Mouse (Mus musculus) MEL-GATA-1-ER (cell line): ENCODE data around the gene Fgf14.
"Not testable (repeated sequence)": the region's sequence is repeated elsewhere in the genome, so short reads cannot be mapped to it uniquely, and the experiment has no call there.

Experiments used
- DNase-seq: peaks from one replicate; pipeline ENCODE4 v3.0.0-alpha.2; 2012; ENCODE audit warnings: low read depth; ENCODE audit errors: extremely low read depth

Fgf14 gene

DNA sequence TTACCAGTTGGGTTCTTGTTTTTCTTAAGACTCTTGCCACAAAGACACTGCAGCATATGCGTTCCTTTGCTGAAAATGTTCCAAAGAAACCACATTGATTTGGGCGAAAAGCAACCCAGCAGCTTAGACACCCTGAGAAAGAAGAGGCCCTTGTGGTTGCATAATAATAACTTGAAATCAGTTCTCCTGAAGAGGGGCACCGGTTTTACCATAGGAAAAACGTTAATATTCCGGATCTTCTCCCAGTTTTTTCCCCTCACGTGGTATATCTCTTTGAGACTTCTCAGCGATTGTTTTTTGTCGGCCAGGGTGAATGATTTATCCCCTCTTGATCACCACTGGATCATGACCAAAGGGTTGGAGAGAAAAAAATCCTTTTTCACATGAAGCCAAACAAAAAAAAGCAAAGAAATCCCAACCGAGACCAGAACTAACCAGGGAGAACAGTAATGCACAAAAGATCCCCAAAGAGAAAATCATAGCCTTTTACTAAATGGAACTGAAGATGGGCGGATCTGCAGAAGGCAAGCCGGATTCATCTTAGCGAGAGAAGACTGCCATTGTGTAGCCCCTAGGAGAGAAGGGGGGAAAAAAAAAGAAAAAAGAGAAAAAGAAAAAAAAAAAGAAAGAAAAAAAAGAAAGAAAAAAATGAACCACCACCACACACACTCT is at the start of gene Fgf14:
Gene Fgf14, minus strand, starts transcription at position 622 of the 672 bp plus-strand sequence.
- DNase-seq = no peak

DNA sequence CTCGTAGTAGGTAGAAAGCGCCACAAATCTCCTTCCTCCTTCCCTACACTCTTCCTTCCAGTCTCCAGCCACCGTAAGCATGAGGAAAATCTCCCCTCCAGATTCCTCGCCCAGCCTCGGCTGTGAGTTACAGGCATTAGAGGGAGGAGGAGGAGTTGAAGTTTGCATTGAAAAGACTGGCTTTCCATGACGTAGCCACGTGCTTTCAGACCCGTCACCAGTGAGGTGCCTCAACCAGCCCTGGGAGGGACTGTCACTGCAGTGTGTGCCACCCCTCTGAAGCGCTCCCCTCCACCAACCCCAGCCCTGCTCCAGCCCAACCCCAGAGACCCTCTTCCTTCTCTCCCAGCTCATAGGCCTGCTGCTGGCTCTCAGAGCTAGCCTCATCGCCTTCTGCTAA is 452 bp upstream of the Fgf14 start:
- DNase-seq = no peak

DNA sequence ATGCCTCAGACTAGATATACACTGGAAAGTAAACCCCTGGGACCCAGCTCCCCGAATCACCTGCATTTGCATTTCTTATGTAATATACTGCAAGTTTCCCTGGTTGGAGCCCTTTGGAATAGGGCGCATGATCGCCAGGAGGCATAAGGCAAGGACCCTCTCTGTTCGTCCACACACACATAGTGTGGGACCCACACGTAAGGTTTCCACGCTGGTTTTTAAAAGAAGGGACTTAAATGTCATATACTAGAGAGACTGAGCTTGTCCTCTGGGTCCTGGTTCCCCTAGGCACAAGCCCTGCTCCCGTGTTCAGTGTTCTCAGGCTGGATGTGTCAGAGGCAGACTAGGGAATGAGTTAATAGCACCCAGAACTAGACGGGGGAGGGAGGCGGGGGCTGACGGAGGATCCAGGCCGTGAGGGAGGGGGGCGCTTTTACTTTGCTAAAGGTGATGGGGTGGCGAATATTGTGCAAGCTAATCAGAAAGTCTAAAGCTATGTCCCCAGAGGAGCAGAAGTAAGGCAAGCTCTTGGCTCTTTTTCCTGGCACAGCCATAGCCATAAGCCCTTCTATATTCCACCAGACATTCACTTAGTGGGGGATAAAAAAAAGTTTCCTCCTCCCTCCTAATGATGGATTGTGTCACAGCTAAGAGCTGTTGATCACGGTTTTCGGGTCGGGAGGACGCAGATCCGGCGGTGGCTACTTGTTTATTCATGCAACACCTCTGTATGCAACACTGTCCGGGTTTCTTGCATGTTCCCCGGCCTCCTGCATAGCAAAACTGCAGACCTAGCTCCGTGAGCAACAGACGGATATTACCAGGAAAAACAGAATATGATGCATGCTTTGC is 1.0 kb downstream of the Fgf14 start:
- no peak for DNase-seq

DNA sequence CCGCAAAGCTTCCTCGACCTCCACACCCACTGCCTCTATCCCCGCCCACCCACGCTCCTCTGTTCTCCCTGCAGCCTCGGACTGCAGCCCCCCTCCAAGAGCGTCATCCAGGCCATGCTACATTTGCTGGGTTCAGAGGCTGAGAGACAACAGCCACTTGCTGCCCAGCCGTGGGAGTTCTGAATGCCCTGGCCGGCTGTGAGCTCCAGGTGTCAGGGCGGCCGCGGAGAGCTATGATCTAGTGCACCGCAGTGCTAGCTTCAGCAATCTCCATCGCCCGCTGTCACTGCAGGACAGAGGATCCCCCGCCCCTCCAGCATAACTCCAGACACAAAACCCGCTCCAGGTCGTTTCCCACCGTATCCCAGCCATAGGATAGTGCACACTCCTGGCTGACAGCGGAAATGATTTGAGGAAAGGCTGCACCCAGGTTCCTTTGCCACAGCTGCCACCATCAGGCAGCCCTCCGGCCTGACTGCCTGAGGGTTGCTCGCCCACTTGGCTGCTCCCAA is 1.7 kb downstream of the Fgf14 start:
- no peak for DNase-seq

DNA sequence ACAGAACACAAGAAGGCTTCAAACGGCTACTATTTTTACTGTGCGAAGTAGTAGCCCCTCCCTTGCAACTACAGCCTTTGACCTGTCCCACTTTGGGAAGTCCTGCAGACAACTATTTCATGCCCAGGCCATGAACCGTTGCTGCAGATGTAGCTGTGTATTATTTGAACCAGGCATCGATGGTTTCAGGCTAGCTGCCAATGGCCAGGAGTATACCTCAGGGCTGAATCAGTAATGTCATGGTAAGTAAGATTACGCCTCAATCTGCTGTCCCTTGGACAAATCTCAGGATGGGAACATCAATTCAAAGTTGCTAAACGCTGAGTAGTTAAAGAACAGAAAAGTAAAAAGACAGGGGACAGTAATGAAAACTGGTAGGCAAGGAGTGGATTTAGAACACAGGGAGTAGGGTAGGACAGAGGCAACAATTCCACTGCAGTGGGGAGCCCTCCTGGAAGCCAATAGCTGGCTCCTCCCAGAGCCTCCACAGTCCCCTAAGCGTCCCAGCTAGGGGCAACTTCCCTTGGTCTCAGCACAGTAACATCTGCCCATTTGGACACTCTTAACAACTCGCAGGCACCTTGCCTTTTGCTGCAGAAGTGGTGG is 2.3 kb downstream of the Fgf14 start:
- DNase-seq = no peak

DNA sequence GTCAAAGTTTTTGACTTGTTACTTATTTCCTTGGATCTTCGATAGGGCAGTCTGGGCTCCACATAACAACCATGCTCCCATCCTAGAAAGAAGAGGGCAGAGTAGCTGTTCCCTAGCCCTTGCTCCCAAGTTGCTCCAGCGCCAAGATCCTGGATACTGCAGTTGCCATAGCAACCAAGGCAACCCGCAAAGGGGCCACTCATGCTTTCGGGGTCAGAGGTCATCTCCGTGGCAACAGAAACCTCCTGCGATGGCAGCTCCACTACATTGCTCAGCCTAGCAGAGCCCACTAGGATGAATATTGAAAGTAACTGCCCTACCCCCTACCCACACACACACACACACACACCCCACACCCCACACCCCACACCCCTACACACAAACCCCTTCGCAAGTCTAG is 7.2 kb downstream of the Fgf14 start:
- DNase-seq = no peak

DNA sequence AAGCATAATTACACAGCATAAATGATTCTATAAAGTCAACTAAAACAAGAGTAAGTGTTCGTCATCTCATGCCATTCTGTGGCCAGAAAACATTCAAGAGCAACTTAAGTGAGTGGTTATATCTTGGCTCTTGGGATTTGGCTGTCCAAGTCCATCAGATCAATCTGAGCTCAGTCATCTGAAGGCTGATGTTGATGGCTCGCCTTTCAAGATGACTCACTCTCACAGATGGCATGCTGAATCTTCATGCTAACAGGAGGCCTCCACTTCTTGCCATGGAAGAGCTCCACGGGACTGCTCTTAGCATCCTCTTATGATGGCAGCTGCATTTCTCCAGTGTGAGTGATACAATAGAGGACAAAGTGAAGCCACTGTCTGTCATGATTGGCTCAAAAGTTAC is 34.1 kb downstream of the Fgf14 start:
- DNase-seq = no peak

DNA sequence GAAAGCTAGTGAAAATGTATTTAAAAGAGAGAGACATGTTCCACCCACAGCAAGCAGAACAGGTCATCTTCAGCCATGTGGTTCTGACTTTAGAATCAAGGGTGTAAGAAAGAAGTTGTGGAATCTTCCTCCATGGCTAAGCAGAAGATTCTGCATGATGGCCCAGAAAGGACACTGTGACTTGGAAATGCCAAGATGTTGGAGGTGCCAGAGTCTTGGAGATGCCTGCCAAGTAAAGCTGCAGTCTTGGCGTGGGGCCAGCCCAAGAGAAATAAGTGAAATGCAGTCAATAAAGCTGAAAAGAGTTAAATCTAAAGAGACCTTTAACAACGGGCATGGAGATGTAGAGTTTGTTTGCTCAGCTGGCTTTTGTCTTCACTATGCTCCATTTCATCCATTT is 42.0 kb downstream of the Fgf14 start:
- DNase-seq = no peak

DNA sequence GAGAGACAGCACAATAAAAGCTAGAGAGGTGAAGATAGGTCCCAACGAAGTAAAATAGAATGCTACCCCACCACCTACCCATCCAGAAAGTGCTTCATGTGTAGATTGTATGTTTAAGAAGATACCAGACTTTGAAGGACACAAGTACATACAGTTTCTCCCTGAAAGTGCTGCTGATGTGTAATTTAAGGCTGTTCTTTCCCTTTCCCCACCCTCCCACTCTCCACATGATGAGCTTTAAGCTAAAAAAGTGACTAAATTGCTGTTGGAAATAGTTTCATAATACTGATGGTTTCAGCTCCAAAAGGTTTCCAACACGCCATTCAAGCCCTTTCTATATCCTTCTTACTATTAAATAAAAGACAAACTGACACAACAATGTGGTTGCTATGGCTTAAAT is 63.5 kb downstream of the Fgf14 start:
- no peak for DNase-seq

DNA sequence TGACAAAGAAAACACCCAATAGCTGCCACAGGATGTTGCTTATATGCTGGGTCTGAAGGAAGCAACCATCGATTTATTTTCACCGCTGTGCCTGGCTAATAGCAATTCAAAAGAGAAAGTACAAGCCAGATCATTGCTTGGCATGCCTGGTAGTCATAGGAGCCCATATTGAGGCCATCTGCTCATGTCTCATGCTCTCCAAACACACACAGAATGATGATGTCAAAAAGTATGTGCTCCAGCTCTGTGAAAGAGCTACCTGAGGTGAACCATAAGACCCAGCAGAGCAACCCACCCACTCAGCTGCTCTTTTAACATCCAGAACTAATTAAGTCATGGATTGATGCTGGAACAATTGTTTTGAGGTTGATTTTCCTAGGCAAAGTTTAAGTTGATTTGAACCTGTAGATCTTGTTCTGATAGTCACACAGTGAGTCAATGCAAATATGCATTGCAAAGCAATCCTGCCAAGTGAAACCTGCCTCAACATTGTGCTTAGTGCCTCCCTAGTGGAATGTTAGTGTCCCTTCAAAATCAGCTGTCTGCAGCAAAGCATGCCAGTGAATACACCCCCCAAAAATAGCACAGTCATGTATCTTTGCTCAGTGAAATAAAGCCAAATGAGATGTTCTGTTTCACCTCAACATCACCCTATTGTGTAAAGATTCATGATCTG is 70.8 kb downstream of the Fgf14 start:
- no peak for DNase-seq

DNA sequence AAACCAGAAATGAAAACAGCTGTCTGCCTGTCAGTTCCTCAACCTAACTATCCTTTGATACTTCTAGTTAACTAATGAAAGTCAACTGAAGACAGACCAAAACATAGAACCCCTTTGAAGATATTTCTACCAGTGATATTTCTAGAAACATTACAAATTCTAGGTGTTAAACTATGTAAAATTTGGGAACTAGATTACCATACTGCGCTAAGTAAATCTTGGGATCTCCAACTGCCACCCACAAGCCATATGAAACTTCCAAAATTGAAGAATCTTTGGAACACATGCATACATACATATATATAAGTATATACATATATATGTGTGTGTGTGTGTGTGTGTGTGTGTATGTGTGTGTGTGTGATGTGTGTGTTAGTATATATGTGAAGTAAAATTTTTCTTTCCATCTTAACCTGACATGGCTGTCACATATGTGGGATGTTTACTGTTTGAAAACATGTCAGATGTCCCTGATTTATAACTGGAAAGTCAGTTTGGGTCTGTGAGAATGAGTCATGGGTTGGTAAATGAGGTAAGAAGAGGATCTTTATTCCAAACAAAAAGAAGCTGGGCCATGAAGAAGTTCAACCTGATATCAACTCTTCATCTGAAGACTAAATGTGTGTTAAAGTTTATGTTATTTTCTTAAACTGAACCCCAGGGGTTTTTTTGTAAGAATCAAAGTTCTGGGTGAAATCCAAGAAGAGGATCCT is 71.7 kb downstream of the Fgf14 start:
- DNase-seq = no peak

DNA sequence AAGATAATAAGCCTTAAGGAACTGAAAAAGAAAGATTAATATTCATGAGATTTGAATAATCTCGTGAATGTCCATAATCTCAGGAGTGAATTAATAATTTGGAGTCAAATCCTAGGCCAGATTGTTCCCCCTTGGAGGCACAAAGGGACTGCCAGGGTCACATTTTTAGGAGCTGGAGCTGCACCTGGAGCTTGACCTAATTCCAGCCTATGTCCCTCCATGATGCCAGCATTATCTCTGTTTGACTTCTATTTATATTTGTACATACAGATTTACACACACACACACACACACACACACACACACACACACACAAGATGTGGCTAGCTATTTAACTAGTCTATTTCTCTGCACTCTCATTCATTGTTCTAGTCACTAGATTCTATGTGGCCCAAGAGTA is 100.4 kb downstream of the Fgf14 start:
- DNase-seq = no peak

DNA sequence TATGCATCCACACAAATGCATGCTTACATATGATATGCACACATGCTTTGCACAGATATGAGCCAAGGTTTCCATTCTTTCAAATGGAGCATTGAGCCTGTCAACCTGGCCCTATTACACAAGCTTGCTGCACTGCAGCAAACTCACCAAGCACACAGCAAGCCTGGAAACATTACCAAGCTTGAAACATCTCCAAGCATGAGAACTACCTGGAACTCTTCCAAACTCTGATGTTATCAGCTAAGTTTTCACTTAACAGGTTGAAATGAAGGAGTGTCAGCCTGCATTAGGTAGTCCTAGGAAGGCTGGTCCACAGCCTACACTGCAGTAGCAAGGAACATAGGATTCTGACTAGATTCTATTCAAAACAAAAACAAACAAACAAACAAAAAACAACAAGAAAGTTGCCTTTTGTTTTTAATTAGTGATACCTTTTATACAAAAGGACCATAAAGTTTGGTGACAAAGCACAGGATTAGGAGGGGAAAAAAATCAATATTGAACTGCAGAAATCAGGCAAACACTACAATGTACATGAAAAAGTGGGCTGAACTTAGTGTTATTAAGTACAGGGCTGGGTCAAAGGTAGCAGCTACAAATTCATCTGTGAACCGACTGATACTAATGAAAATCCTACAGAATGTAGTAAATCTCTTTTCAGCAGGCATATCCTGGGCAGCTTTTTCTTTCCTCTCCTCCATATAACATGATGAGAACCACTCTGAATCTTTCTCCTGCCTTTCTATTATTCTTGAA is 101.6 kb downstream of the Fgf14 start:
- DNase-seq = no peak

DNA sequence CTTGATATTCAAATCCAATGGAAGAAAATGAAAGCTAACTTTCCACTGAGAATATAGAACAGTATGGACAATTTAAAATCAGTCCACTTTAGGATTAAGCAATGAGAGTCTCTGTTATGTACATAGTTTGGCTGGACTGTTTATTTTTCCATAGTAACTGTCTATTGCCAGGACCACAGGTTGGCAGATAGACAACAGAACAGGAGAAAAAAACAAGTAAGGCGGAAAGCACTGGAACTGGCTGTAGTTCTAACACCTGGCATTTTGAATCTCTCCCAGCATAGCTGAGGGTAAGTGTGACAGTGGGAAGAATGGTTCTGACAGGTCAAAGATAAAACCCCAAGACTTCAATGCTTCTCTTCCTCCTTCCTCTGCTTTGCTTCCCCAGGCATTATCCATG is 110.5 kb downstream of the Fgf14 start:
- DNase-seq = no peak

DNA sequence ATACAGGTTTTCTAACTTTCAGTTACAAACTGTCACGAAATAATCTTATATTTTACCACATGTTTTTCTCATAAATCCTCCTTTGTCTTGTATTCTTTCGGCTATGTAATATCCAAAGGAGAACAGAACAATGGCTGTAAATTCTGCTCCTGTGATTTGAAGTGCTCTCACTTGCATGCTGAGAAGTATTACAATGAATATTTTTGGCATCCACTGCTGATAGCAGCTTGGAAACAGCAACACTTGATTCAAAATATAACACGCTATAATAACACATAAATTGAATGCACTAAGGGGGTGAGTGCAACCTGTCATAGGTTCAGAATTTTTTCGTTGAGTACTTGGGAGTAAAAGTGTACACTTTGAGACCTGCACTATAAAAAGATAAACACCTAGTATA is 115.4 kb downstream of the Fgf14 start:
- no peak for DNase-seq

DNA sequence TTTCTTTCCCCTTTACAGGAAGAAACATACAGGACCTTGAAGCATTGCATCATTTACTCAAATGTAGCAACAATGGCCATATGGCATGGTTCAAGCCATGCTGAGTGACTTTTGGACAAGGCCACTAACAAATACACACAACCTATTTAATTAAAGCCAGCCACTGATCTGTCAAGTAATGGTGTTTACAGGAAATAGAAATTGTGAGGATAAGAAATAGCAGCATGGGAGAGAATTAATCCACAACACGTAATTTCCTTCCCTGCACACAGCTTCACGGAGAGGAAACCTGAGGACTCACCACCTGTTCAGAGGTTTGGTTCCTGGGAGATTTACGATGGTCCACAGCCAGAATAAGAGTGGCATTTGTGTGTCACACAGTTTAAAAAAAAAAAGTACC is 140.8 kb downstream of the Fgf14 start:
- DNase-seq = no peak

DNA sequence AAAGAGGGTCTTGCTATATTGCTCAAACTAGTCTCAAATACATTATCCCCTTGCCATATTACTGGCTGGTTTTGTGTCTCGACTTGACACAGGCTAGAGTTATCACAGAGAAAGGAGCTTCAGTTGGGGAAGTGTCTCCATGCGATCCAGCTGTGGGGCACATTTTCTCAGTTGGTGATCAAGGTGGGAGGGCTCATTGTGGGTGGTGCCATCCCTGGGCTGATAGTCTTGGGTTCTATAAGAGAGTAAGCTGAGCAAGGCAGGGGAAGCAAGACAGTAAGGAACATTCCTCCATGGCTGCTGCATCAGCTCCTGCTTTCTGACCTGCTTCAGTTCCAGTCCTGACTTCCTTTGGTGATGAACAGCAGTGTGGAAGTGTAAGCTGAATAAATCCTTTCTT is 141.6 kb downstream of the Fgf14 start:
- DNase-seq = not testable (repeated sequence)

DNA sequence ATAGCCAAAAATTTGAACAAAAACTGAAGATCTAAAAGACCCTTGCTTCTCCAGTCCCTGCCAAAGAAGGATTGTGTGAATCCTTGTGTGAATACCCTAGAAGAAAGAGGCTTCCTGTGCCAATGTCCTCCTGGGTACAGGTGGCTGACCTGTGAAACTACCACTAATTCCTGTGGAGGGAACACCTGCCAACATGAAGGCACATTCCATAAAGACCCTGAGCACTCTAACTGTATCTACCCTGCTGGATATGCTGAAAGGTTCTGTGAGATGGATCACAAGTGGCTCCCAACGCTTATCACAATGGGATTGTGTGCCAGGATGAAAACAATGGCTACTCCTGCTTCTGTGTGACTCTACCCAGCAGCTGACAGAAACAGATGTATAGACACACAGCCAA is 144.9 kb downstream of the Fgf14 start:
- DNase-seq = no peak

DNA sequence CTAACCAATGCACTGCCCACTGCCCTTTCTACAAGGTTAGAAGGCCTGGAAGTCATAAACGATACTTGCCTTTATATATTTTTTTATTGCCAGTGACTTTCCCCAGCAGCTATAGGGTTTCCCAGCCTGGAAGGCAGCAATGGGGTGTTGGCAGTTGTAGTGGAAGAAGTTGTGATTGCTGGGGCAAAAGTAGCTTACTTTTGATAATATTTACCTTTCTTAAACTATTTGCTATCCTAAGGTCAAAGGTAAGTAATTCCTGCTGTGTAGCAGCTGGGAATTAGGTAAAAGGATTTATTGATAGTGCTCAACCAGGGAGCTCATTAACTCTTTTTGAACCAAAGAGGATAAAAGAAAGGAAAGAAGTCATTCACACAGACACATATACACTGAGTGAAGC is 164.9 kb downstream of the Fgf14 start:
- DNase-seq = no peak

DNA sequence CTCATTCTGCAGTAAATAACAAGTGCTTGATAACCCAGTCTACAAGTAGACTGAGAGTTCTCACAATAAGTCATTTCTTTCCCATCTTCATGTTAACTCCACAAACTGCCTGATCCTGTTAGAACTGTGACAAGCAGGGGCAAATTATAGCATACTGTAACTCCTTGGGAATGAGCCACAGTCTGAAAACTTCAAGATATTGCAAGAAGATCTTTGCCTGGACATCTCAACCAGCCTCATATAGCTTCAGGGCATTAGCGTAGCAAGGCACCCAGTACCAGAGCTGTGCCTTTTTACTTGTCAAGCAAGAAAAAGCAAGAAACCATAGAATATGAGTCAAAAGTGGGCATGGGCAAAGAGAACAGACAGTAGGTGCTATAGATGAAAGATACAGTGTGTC is 188.0 kb downstream of the Fgf14 start:
- no peak for DNase-seq
